Mouse (Mus musculus): ENCODE results near the gene Igsf10. TPM values are rescaled to one million over a fixed set of nuclear protein-coding genes. Genes with fewer than 3 reads are reported as not detected.

Gene Igsf10
- total RNA-seq, 2 experiments from 2014 or later, result 2.5 to 2.6 TPM

- no peak for DNase-seq (ENCODE audit: extremely low spot score in 1 of 2, low spot score in 1 of 2)
Measured at GRCm38 (mm10) chr3:59293437-59294199, 50.6 kb downstream of the Igsf10 start.

- no peak for DNase-seq (ENCODE audit: extremely low spot score in 1 of 2, low spot score in 1 of 2)
Measured at GRCm38 (mm10) chr3:59290551-59290950, 53.6 kb downstream of the Igsf10 start.

GRCm38 (mm10) chr3:59278620-59279019, 65.6 kb downstream of the Igsf10 start:
- DNase-seq (ENCODE audit: extremely low spot score in 1 of 2, low spot score in 1 of 2), result no peak

- no peak for DNase-seq (ENCODE audit: extremely low spot score in 1 of 2, low spot score in 1 of 2)
Measured at GRCm38 (mm10) chr3:59278254-59278533, 66.0 kb downstream of the Igsf10 start.

DNA sequence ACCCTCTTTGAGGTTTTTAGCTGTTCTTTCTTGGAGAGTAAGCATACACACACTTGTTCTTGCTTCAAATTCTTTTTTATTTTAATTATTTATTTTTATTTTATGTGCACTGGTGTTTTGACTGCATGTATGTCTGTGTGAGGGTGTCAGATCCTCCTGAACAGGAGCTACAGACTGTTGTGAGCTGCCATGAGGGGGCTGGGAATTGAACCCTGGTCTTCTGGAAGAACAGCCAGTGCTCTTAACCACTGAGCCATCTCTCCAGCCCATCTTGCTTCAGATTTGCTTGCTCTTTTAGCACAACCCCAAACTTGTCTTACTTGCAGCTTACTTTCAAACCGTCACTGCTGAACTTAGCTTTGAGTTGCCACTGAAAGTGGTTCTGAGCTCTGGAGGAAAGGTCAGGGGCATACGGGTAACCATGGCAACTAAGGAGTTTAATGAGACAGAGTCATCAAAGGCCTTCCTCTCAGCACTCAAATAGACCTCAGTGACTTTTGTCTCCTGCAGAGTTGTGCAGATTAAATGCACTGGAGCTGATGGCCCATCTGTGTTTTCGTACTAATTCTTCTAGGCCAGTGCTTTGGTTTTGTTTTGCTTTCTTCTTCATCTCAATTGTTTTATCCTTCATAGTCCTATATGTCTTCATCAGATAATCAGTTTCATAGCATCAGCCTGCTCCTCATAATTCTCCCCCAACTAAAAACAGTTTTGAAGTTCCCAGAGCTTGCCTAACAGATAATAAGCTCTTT, 66.5 kb downstream of the Igsf10 start:
- no peak for DNase-seq (ENCODE audit: extremely low spot score in 1 of 2, low spot score in 1 of 2)

GRCm38 (mm10) chr3:59270811-59271210, 73.4 kb downstream of the Igsf10 start:
- no peak for DNase-seq (ENCODE audit: extremely low spot score in 1 of 2, low spot score in 1 of 2)

Other genes starting within 250 kb of the Igsf10 start
- gene Gpr171, start 242.6 kb downstream of the Igsf10 start, total RNA-seq (2021), result not detected
- 1 to 10 TPM; 1.4 to 2.8 TPM for gene P2ry14, start 190.8 kb downstream of the Igsf10 start, total RNA-seq (2021)
- not detected for gene Gpr87, start 149.3 kb downstream of the Igsf10 start, total RNA-seq (2021)
- gene P2ry13, start 133.5 kb downstream of the Igsf10 start, total RNA-seq (2021), result 10 to 100 TPM in 1 of 2 experiments, 1 to 10 TPM in 1; 9.3 to 10.4 TPM
- 10 to 100 TPM; 45.8 to 52.1 TPM for gene P2ry12, start 81.5 kb downstream of the Igsf10 start, total RNA-seq (2021)

Data from layer of hippocampus, postnatal 25 days (tissue).